Mouse (Mus musculus): ENCODE measurements around the gene Mdk. TPM values are rescaled to one million over a fixed set of nuclear protein-coding genes. Genes with fewer than 3 reads are reported as not detected.

The Mdk gene
- total RNA-seq, 2 experiments from 2014 or later = 3.3 to 3.4 TPM

GRCm38 (mm10) chr2:91932737-91933350 is 747 bp upstream of the Mdk start:
- no peak for DNase-seq

DNA sequence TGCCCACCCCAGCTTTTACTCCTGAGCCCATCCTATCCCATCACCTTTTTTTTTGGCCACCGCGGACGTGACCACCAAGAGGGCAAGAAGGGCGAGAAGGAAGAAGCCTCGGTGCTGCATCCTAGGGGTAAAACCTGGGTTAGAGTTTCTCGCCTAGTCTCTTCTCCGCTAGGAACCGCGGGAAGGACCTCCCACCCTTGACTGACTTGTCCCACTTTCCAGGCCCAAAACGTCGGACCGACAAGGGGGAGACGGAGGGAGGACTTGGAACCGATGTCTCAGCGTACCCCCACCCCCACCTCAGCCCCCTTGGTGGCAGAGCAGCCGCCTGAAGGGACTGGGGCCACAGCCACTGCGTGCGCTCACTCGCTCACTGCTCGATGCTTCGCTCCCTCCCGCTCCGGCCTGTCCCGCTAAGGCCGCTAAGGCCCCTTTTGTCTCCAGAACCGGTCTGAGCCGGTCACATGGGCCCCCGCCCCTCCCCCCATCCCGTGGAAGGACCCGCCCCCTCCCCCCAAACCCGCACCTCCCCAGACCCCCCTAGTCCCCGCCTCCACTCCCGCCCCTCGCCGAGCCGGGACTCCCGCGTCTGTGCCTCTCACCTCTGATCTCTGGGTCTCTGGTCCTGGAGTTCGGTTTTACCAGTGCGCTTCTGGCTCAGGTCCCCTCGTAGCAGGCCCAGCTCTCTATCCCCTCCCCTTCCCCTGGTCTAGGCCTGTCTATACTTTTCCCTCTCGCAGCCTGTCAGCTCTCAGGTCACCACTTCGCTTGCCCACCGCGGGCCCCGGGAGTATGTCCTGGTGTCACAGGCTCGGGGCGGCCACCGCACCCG is 553 bp downstream of the Mdk start:
- DNase-seq = no peak

GRCm38 (mm10) chr2:91930761-91931291 is 1.3 kb downstream of the Mdk start:
- DNase-seq = no peak

DNA sequence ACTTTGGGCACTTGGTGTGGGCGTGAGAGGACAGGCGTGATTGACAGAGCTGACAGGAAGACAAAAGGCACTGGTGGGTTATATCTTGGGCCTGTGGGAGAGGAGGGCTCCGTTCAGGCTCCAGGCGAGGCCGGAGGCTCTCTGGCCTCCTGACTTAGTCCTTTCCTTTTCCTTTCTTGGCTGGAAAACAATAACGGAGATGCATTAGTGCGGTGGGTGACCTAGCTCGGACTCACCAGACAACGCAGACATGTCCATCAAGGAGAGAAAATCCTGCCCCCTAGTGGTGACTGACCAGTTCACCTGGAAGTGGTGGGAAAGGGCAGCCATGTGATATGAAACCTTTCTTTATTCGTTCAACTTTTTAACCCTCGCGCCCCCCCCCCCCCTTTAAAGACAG is 2.2 kb downstream of the Mdk start:
- DNase-seq = no peak

DNA sequence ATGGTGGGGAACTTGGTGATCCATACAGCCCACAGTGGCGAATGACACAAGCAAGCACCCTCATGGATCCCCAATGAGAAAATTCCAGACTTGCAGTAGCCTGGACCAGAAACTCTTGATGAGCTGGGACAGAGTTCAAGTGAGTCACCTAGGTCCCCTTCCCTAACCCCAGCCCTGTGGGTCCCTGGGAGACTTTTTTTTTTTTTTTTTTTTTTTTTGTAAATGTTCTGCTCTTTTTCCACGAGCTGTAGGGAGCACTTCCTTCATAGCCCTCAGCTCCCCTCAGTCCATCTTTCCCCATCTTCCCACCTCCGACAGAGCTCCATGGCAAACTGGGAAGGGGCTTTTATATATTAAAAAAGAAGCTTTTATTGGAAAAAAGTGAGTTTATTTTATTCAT is 2.6 kb downstream of the Mdk start:
- DNase-seq = no peak

DNA sequence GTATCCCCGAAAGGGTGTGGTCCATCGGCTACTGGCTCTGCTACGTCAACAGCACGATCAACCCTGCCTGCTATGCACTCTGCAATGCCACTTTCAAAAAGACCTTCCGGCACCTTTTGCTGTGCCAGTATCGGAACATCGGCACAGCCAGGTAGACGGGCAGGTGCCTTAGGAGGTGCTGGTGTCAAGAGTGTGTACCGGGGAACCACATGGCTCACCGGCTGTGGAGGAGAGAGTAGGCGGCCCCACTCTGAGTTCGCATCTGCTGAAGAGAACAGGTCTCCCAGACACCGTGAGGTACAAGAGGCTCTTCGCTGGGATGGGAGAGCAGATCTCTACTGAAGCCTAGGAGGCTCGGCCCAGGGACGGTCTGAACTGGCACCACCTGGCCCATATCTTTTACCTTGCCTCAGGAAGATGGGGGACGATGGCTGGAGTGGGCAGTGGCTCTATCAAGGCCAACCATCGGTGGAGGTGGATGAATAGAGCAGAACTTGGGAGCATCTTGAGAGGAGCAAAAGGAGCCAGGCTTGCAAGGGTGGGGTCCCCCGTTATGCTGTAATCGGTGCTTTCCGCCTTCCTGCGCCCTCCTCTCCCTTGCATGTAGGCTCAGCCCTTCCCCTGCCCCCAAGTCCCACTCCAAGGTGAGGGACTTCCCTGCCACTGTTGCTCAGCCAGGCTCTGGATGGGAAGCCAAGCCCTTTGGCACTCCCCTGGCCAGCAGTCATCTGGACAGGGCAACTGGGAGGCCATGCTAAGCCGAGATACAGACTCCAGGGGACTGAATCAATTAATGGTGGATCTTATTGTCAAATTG is 3.4 kb downstream of the Mdk start:
- no peak for DNase-seq

DNA sequence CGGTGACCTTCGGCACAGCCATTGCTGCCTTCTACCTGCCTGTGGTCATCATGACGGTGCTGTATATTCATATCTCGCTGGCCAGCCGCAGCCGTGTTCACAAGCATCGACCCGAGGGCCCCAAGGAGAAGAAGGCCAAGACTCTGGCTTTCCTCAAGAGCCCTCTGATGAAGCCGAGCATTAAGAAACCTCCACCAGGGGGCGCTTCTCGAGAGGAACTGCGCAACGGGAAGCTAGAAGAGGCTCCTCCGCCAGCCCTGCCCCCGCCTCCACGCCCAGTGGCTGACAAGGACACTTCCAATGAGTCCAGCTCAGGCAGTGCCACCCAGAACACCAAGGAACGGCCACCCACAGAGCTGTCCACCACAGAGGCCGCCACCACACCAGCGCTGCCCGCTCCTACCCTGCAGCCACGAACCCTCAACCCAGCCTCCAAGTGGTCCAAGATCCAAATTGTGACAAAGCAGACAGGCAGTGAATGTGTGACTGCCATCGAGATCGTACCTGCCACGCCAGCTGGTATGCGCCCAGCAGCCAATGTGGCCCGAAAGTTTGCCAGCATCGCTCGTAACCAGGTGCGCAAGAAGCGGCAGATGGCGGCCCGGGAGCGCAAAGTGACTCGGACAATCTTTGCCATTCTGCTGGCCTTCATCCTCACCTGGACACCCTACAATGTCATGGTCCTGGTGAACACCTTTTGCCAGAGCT is 4.1 kb downstream of the Mdk start:
- DNase-seq = peak; percentile 57

DNA sequence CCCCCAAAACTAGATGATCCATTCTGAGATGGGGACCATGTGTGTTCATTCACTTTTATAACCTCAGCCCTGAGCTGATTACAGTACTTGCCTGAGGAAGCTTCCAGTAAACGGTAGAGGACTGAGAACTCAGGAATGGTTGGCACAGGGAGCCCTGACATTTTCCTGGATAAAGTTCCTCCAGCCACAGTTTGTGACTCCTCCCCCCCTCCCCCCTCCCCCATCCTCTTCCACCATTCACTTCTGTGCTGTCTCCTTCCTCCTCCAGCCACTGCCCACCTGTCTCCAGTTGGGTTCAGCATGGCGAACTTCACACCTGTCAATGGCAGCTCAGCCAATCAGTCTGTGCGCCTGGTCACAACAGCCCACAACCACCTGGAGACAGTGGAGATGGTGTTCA is 5.1 kb downstream of the Mdk start, which contains the start of gene Chrm4:
Gene Chrm4 (plus strand): TSS at position 301 of the 400 bp plus-strand sequence.
- DNase-seq = no peak

GRCm38 (mm10) chr2:91925442-91925841 is 6.7 kb downstream of the Mdk start:
- no peak for DNase-seq

DNA sequence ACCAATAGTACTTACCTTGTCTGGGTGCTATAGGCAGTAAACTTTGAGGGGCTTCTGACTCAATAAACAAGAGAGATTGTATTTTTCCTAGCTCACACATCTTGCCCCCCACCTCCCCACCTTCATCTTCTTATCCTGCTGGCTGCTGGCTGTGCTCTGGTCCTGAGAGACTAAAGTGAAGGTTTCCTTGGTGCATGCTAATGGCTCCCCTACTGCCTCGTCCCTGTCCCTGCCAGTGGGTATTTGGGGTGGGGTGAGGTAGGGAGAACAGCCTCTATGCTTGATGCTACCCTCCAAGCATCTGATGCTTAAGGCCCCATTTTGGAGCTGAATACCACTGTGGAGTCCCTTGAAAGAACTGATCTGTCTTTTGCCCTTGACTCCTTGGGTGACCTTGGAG is 7.4 kb downstream of the Mdk start:
- DNase-seq = no peak

DNA sequence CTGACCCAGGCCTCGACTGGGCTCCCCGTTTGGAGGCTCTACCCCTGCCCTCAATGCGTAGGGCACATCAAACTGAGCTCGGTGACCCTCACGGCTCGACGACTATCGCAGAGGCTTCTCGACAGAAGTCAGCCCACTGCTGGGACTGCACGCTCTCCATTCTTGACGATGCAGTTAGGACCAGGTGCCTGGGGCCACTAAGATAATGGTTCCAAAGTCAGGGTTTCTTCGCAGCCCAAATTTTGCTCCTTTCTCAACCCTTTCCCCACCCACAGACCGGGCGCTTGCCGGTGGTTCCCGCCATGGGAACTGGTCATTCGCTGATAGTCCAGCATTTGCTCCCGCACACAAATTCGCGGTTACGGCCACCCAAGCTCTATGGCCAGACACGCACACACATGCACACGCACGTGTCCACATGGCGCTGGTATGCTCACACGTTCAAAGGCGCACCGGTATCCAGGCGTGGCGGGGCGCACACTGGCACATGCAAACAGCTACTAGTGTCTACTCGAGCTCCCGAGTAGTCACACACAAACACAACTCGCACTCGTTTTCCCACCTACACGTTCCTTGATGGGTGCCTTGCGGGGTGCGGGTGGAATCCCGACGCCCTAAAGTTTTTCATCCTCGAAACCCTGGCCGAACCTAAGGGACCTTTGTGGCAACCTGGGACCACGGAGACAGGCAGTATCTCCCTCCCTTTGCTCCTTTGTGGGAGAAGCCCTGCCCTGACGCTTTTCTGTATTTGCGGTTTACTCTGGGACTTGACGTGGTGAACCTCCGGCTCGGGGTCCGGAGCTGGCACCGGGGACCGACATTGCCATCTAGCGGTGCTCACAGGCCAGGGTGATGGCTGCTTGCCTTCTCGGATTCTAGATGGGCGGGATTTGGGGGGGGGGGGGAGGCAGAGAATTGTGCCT is 8.4 kb downstream of the Mdk start:
- peak; percentile 38 for DNase-seq

DNA sequence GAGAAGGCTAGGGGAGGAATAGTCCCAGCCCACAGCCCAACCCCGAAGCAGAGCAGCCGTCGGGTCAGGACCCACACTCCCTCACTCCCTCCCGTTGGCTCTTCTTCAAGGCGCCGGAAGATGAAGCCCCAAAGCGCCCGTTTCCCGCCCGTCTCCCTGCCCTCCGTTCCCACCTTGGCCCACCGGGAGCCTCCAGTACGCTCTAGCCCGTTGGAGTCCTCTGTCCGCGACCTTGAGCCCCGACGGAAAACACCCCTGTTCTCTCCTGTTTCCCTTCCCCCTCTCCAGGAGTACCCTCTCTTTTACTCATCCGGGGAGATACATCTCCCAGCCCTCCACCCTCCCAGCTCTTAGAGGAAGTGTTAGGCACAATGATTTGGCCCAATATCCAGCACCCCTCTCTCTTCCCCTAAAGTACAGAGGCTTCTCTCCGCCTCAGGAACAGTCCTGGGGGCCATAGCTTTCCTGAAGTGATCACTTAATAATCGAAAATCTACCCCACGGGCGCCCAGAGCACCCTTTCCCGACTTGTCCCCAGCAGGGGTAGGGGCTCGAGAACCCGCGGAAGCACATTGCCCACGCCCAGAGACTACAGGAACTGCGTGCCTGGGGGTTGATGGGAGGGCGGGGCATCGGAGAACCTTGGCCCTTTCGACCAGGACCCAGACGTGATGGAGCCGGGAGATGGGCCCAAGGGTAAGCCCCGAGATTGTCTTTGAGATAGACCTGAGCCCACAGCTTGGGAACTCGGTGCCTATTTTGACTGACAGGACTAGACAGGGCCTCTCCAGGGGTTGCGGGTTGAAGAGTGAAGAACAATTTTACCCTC is 9.3 kb downstream of the Mdk start:
- no peak for DNase-seq

- peak; percentile 41 for DNase-seq
Observed at GRCm38 (mm10) chr2:91921790-91922570, 10.1 kb downstream of the Mdk start.

- peak; percentile 24 for DNase-seq
Observed at GRCm38 (mm10) chr2:91921181-91921789, 10.8 kb downstream of the Mdk start.

DNA sequence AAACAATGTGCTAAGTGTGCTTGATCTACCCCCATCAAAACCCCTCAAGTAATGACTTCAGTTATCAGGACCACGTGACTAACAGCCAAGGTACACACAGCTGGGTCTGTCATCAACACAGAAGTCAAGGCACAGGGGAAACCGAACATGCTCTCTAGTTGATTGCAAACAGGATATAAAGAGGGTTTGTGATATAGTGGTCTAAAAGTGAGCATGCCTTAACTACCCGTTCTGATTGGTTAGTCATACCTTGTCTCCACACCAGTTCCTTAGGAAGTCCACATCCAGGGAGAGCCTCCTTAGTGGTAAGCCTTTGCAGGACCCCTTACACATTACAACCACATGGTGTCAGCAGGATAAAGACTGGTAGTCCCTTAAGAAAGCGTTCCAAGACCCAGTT is 12.0 kb downstream of the Mdk start:
- DNase-seq = no peak

- DNase-seq = no peak
Observed at GRCm38 (mm10) chr2:91917096-91917495, 15.0 kb downstream of the Mdk start.

DNA sequence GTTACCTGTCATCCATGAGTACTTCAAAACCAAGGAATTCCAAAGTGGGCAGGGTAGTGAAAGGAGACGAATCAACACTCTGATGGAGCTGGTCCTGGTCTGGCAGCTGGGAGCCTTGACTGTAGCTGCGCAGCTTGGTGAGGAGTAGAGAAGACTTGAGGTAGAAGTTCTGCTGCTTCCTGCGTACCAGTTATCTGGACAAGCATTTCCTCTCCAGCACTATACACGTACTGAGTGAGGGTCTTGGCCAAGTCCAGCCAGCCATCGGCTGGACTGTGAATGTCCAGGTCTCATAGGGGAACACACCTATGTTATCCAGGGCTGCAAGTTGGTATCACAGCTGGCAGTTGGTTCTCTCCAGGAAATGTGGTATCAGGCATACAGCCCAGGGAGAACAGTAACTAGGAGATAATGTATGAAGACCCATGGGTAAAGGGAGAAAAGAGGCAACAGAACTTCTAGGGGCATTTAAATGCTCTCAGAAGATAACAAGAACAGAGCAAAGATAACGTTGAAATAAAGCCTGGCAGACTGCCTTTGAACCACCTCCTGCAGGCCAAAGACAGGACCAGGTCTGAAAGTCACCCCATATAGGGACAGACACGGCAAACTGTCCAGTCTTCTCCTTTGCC is 15.6 kb downstream of the Mdk start:
- DNase-seq = no peak
